Mouse (Mus musculus): ENCODE results near the gene Kif14. TPM values are rescaled to one million over a fixed set of nuclear protein-coding genes. Genes with fewer than 3 reads are reported as not detected.

Gene Kif14
- total and polyA plus RNA-seq, 3 experiments = 1.9 to 56.7 (median 33.9) TPM

DNA sequence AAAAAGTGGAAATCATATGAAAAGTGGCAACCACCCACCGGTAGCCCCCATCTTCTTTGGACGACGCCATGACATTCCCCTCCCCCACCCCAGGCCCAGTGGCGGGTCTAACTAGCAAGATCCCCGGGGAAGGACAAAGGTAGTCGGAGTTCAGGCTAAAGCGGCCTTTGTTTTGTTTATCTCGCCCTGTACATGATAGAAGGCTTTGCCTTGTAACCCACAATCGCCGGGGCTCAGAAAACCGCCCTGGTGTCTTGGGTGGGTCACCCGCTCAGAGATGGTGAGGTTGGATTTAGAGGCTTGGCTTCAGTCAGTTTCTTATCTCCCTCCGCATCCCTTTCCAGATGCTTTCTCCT is 104.1 kb downstream of the Kif14 start:
- no peak overlapping the region for H3K4me3 ChIP-seq (ENCODE audit: low read depth, low read length)
- H3K9me3 ChIP-seq (replicated peaks) = no peaks in the 10 kb centered on the region
- TF ChIP-seq TAL1 (conservative IDR thresholded peaks at IDR 0.05; ENCODE audit: low read depth, low read length) (no peak), CTCF (IDR thresholded peaks at IDR 0.05; ENCODE audit: low read depth, low read length) (no peak)
- ATAC-seq (ENCODE audit: extremely low read depth, insufficient number of reproducible peaks, low FRiP score, poor library complexity, severe bottlenecking) (no peak), DNase-seq (ENCODE audit: low spot score) (no peak)
- no peaks in the 10 kb centered on the region for H3K36me3 ChIP-seq (replicated peaks)
- H3K4me1 ChIP-seq (ENCODE audit: insufficient read depth, low read depth, low read length) = 0 out of 2 replicates have a peak, but pooled peaks cover 5% of the 10 kb centered on the region
- peaks cover 4% of the 10 kb centered on the region for H3K27me3 ChIP-seq (ENCODE audit: insufficient read depth, low read length)

DNA sequence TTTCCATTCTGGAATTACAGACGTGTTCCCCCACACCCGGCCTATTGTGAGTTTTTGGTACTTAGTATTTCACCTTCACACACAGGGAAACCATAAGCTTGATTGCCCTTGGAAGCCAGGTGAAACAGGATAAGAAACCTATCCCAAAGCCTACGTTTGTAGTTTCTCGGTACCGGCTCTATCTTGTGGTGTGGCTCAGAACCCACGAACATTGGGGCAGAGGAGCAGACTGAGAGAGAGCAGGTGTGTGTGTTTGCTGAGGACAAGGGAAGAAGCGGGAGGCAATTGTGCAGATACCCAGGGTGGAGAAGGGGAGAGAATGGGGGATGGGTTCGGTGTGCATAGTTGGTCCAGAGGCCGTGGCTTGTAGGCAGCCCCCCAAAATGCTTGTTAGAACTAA is 104.8 kb downstream of the Kif14 start:
- no peaks in the 10 kb centered on the region for H3K9me3 ChIP-seq (replicated peaks)
- H3K4me1 ChIP-seq (ENCODE audit: insufficient read depth, low read depth, low read length) = 0 out of 2 replicates have a peak, but pooled peaks cover 5% of the 10 kb centered on the region
- DNase-seq (ENCODE audit: low spot score) (no peak), ATAC-seq (ENCODE audit: extremely low read depth, insufficient number of reproducible peaks, low FRiP score, poor library complexity, severe bottlenecking) (no peak)
- no peak overlapping the region for H3K4me3 ChIP-seq (ENCODE audit: low read depth, low read length)
- H3K27me3 ChIP-seq (ENCODE audit: insufficient read depth, low read length) = peaks cover 4% of the 10 kb centered on the region
- no peak for TF ChIP-seq GATA2 (IDR thresholded peaks at IDR 0.05; ENCODE audit: borderline replicate concordance, low read depth, low read length)
- TF ChIP-seq TAL1 (conservative IDR thresholded peaks at IDR 0.05; ENCODE audit: low read depth, low read length) = no peak
- no peak for TF ChIP-seq GATA1 (IDR thresholded peaks at IDR 0.05; ENCODE audit: borderline replicate concordance, low read length)
- TF ChIP-seq POLR2AphosphoS5 (IDR thresholded peaks at IDR 0.05; ENCODE audit: insufficient replicate concordance, low read depth, low read length) = no peak
- TF ChIP-seq CTCF (IDR thresholded peaks at IDR 0.05; ENCODE audit: low read depth, low read length) = no peak
- no peaks in the 10 kb centered on the region for H3K36me3 ChIP-seq (replicated peaks)

DNA sequence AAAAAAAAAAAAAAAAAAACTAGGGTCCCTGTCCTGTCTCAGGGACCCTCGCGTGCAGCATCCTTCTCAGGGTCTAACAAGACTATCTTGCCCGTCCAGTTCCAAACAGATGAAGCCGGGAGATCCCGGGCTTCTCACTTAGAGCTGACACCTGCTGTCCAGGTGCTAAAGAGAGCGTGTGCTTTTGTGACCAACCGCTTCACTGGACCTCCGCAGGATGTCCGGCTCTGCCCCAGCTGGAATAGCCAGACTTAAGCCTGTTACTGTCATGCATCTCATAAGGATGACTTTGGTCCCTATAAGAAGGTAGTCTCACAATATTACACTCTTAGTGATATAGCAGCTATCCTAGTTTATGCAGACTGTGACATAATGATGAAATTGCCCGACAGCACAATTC is 105.4 kb downstream of the Kif14 start:
- no peak overlapping the region for H3K4me3 ChIP-seq (ENCODE audit: low read depth, low read length)
- H3K36me3 ChIP-seq (replicated peaks) = no peaks in the 10 kb centered on the region
- no peaks in the 10 kb centered on the region for H3K9me3 ChIP-seq (replicated peaks)
- H3K4me1 ChIP-seq (ENCODE audit: insufficient read depth, low read depth, low read length) = 0 out of 2 replicates have a peak, but pooled peaks cover 5% of the 10 kb centered on the region
- DNase-seq (ENCODE audit: low spot score) = no peak
- peaks cover 4% of the 10 kb centered on the region for H3K27me3 ChIP-seq (ENCODE audit: insufficient read depth, low read length)
- TF ChIP-seq POLR2AphosphoS5 (IDR thresholded peaks at IDR 0.05; ENCODE audit: insufficient replicate concordance, low read depth, low read length) (no peak), TAL1 (conservative IDR thresholded peaks at IDR 0.05; ENCODE audit: low read depth, low read length) (no peak), GATA2 (IDR thresholded peaks at IDR 0.05; ENCODE audit: borderline replicate concordance, low read depth, low read length) (no peak), CTCF (IDR thresholded peaks at IDR 0.05; ENCODE audit: low read depth, low read length) (no peak), GATA1 (IDR thresholded peaks at IDR 0.05; ENCODE audit: borderline replicate concordance, low read length) (no peak)
- no peak for ATAC-seq (ENCODE audit: extremely low read depth, insufficient number of reproducible peaks, low FRiP score, poor library complexity, severe bottlenecking)

DNA sequence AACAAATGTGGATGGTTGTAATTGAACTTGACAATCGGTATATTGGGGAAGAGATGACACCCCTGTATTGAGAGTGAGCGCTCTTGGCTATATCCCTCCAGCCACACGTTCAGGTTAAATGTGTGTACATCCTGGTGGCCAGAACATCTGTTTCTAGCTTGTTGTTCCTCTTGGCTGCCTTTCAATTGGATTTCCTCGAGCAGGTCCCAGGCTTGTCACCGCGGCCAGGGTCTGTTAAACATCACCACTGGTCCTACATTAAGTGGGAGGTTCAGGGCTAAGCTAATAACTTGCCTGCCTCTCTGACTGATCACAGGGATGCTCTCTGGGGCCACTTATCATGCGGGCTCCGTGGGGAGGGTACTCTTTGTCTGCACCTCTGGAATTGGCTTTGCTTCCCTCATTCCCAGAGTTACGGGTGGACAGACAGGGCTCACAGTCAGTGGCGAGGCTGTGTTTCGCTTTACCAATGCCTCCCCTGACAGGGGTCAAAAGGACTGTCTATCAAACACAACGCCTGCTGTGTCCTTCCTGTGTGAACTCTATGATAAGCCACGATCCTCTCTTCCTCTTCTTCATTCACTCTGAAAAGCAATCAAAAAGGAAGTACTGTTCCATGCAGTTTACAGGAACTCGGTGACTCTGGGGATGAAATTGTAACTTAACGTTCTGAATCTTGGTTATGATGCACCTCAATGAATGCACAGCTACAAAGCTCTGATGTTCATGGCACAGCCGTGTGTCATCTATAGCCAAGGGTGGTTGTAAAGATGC is 111.9 kb downstream of the Kif14 start:
- ATAC-seq (ENCODE audit: extremely low read depth, insufficient number of reproducible peaks, low FRiP score, poor library complexity, severe bottlenecking) (no peak; the same call in 1 of the 2 replicates), DNase-seq (ENCODE audit: low spot score) (no peak)
- Histone ChIP-seq H3K4me1 (ENCODE audit: insufficient read depth, low read depth, low read length) (no peaks in the 10 kb centered on the region), H3K9me3 (replicated peaks) (no peaks in the 10 kb centered on the region), H3K36me3 (replicated peaks) (no peaks in the 10 kb centered on the region), H3K4me3 (ENCODE audit: low read depth, low read length) (no peak overlapping the region), H3K27me3 (ENCODE audit: insufficient read depth, low read length) (no peaks in the 10 kb centered on the region)
- TF ChIP-seq GATA1 (IDR thresholded peaks at IDR 0.05; ENCODE audit: borderline replicate concordance, low read length) = no peak
- no peak for TF ChIP-seq POLR2AphosphoS5 (IDR thresholded peaks at IDR 0.05; ENCODE audit: insufficient replicate concordance, low read depth, low read length)
- no peak for TF ChIP-seq TAL1 (conservative IDR thresholded peaks at IDR 0.05; ENCODE audit: low read depth, low read length)
- TF ChIP-seq CTCF (IDR thresholded peaks at IDR 0.05; ENCODE audit: low read depth, low read length) = no peak
- no peak for TF ChIP-seq GATA2 (IDR thresholded peaks at IDR 0.05; ENCODE audit: borderline replicate concordance, low read depth, low read length)

DNA sequence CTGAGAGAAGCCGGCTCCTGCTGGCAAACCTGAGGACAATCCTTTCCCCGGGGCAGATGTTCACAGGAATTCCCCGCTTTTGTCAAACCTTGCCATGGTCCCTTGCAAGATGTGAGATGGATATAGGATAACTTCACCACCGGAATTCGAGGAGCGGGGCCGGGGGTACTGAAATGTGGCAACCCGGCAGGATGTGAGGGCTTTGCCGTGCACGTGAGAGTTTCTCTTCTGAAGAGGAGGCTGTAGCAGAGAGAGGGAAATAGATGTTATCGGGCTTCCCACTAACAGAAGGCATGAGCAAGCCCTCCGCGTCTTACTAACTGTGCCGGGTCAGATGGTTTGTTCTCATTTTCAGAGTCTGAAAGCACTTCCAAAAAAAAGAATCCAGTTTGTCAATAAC is 113.2 kb downstream of the Kif14 start:
- Histone ChIP-seq H3K27me3 (ENCODE audit: insufficient read depth, low read length) (no peaks in the 10 kb centered on the region), H3K4me1 (ENCODE audit: insufficient read depth, low read depth, low read length) (no peaks in the 10 kb centered on the region), H3K4me3 (ENCODE audit: low read depth, low read length) (no peak overlapping the region), H3K36me3 (replicated peaks) (no peaks in the 10 kb centered on the region), H3K9me3 (replicated peaks) (no peaks in the 10 kb centered on the region)
- ATAC-seq (ENCODE audit: extremely low read depth, insufficient number of reproducible peaks, low FRiP score, poor library complexity, severe bottlenecking) (no peak), DNase-seq (ENCODE audit: low spot score) (no peak)
- TF ChIP-seq CTCF (IDR thresholded peaks at IDR 0.05; ENCODE audit: low read depth, low read length) (no peak), GATA1 (IDR thresholded peaks at IDR 0.05; ENCODE audit: borderline replicate concordance, low read length) (no peak), POLR2AphosphoS5 (IDR thresholded peaks at IDR 0.05; ENCODE audit: insufficient replicate concordance, low read depth, low read length) (no peak), GATA2 (IDR thresholded peaks at IDR 0.05; ENCODE audit: borderline replicate concordance, low read depth, low read length) (no peak), TAL1 (conservative IDR thresholded peaks at IDR 0.05; ENCODE audit: low read depth, low read length) (no peak)

DNA sequence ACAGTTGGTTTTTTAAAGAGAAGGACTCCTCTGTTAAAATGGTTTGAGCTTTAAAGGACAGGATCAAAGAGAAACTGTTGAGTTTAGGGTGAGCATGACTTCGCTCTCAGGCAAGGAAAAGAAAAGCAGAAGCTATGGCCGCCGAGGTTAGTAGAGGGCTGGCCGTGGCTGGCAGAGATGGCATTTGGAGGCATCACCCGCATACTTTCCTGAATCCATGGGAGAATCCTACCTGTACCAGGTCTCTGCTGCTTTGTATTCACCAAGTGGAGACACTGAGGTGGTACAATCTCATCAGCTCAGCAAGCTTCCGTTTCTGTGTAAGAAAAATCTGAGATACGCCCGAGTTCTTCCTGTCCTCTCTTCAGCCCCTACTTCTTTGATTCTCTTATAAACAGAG is 114.1 kb downstream of the Kif14 start:
- Histone ChIP-seq H3K9me3 (replicated peaks) (no peaks in the 10 kb centered on the region), H3K27me3 (ENCODE audit: insufficient read depth, low read length) (no peaks in the 10 kb centered on the region), H3K4me1 (ENCODE audit: insufficient read depth, low read depth, low read length) (no peaks in the 10 kb centered on the region), H3K4me3 (ENCODE audit: low read depth, low read length) (no peak overlapping the region), H3K36me3 (replicated peaks) (no peaks in the 10 kb centered on the region)
- no peak for DNase-seq (ENCODE audit: low spot score)
- no peak for ATAC-seq (ENCODE audit: extremely low read depth, insufficient number of reproducible peaks, low FRiP score, poor library complexity, severe bottlenecking)
- TF ChIP-seq GATA1 (IDR thresholded peaks at IDR 0.05; ENCODE audit: borderline replicate concordance, low read length) = no peak
- no peak for TF ChIP-seq GATA2 (IDR thresholded peaks at IDR 0.05; ENCODE audit: borderline replicate concordance, low read depth, low read length)
- TF ChIP-seq CTCF (IDR thresholded peaks at IDR 0.05; ENCODE audit: low read depth, low read length) = no peak
- TF ChIP-seq TAL1 (conservative IDR thresholded peaks at IDR 0.05; ENCODE audit: low read depth, low read length) = no peak
- no peak for TF ChIP-seq POLR2AphosphoS5 (IDR thresholded peaks at IDR 0.05; ENCODE audit: insufficient replicate concordance, low read depth, low read length)

Other genes starting within 250 kb of the Kif14 start
- not detected in 2 replicates for gene Inava, start 232.1 kb upstream of the Kif14 start, total RNA-seq (2014; fragmentation: Nextera tagmentation)
- gene Inava, start 232.1 kb upstream of the Kif14 start, total RNA-seq (2017) = 0.11 and 0.17 TPM in 2 replicates
- gene Inava, start 232.1 kb upstream of the Kif14 start, polyA plus RNA-seq (2012) = 0.13 and 0.21 TPM in 2 replicates
- not detected in 2 replicates for gene Gpr25, start 205.5 kb upstream of the Kif14 start, total RNA-seq (2014; fragmentation: Nextera tagmentation)
- not detected in 2 replicates for gene Gpr25, start 205.5 kb upstream of the Kif14 start, total RNA-seq (2017)
- not detected in 2 replicates for gene Gpr25, start 205.5 kb upstream of the Kif14 start, polyA plus RNA-seq (2012)
- 44.8 and 46.9 TPM in 2 replicates for gene Camsap2, start 120.2 kb upstream of the Kif14 start, total RNA-seq (2014; fragmentation: Nextera tagmentation)
- gene Camsap2, start 120.2 kb upstream of the Kif14 start, total RNA-seq (2017) = 35.9 and 40.5 TPM in 2 replicates
- 8.8 and 10.1 TPM in 2 replicates for gene Camsap2, start 120.2 kb upstream of the Kif14 start, polyA plus RNA-seq (2012)
- gene Ddx59, start 51.1 kb upstream of the Kif14 start, total RNA-seq (2014; fragmentation: Nextera tagmentation) = 26.7 and 26.8 TPM in 2 replicates
- gene Ddx59, start 51.1 kb upstream of the Kif14 start, total RNA-seq (2017) = 23.9 and 24.3 TPM in 2 replicates
- 1.3 and 2.7 TPM in 2 replicates for gene Ddx59, start 51.1 kb upstream of the Kif14 start, polyA plus RNA-seq (2012)
- gene Zfp281, start 158.6 kb downstream of the Kif14 start, total RNA-seq (2014; fragmentation: Nextera tagmentation) = 48.9 and 56.3 TPM in 2 replicates
- gene Zfp281, start 158.6 kb downstream of the Kif14 start, total RNA-seq (2017) = 37.2 and 40.6 TPM in 2 replicates
- gene Zfp281, start 158.6 kb downstream of the Kif14 start, polyA plus RNA-seq (2012) = 17.2 and 22.4 TPM in 2 replicates

Measured in G1E (cell line).